Mouse (Mus musculus) C2C12 (cell line): ENCODE data around the gene Mfap2. TPM values are rescaled to one million over a fixed set of nuclear protein-coding genes. Genes with fewer than 3 reads are reported as not detected.

Source experiments
- H3K27me3 ChIP-seq: one replicate; pipeline ENCODE4 v1.6.1; 2011; ENCODE audit not compliant: control insufficient read depth, insufficient read depth, insufficient read length
- H3K36me3 ChIP-seq: one replicate; pipeline ENCODE4 v1.6.1; 2011; ENCODE audit not compliant: control insufficient read depth, insufficient read depth
- H3K4me3 ChIP-seq: one replicate; pipeline ENCODE4 v1.5.1; 2011; ENCODE audit warnings: mild to moderate bottlenecking, control low read depth; ENCODE audit not compliant: poor library complexity, insufficient read depth, severe bottlenecking
- H3K79me2 ChIP-seq: one replicate; pipeline ENCODE4 v1.6.1; 2011; ENCODE audit not compliant: control insufficient read depth, insufficient read depth
- H3K79me3 ChIP-seq: one replicate; pipeline ENCODE4 v1.6.1; 2011; ENCODE audit warnings: low read depth, control low read depth
- H3ac ChIP-seq: one replicate; pipeline ENCODE3; 2011; ENCODE audit warnings: low read depth; ENCODE audit not compliant: control insufficient read depth, insufficient read length
- CEBPB ChIP-seq: IDR thresholded peaks from one replicate; pipeline ENCODE4 v1.6.1; 2011; ENCODE audit warnings: low read depth, mild to moderate bottlenecking, control low read depth, moderate library complexity
- CTCF ChIP-seq: IDR thresholded peaks from one replicate; pipeline ENCODE4 v1.5.1; 2011; ENCODE audit not compliant: control insufficient read depth, insufficient read depth, insufficient read length
- FOSL1 ChIP-seq: IDR thresholded peaks from one replicate; pipeline ENCODE4 v1.8.0; 2011; ENCODE audit warnings: mild to moderate bottlenecking, low read length; ENCODE audit not compliant: poor library complexity, insufficient read depth, severe bottlenecking
- MAX ChIP-seq: IDR thresholded peaks from one replicate; pipeline ENCODE4 v1.6.1; 2011; ENCODE audit warnings: mild to moderate bottlenecking, control low read depth
- MYOG ChIP-seq: IDR thresholded peaks from one replicate; pipeline ENCODE4 v1.6.1; 2011; ENCODE audit not compliant: control insufficient read depth, insufficient read length; ENCODE audit errors: extremely low read depth
- USF1 ChIP-seq: IDR thresholded peaks from one replicate; pipeline ENCODE4 v1.6.1; 2011; ENCODE audit warnings: low read depth, mild to moderate bottlenecking, control low read depth, moderate library complexity
- polyA plus RNA-seq: library from polyadenylated mRNA; unstranded; fragments of >200 nt; fragmentation: generic; extraction: Trizol; gene quantifications from one replicate; pipeline ENCODE4 v1.2.1, GENCODE M21; 2012; ENCODE audit warnings: missing spikeins

Mfap2 gene
- polyA plus RNA-seq, 1 experiment: 2.0 TPM

- H3K79me2 ChIP-seq: no peaks in the 10 kb centered on the region
- no peak for TF ChIP-seq CEBPB
- peak; percentile 93 for TF ChIP-seq CTCF
- TF ChIP-seq MAX: peak; percentile 73
- TF ChIP-seq MYOG: no peak
- H3K79me3 ChIP-seq: no peaks in the 10 kb centered on the region
- peak within 1 kb of the TSS; percentile 77 for H3ac ChIP-seq
- peaks cover 2% of the 10 kb centered on the region for H3K36me3 ChIP-seq
- peak within 1 kb of the TSS; percentile 55 for H3K4me3 ChIP-seq
- no peaks in the 10 kb centered on the region for H3K27me3 ChIP-seq
These were observed 50.4 kb downstream of the Mfap2 start, which contains the start of gene Crocc for GRCm38 (mm10) chr4:141060426-141061301. Gene Crocc (minus strand): TSS chr4:141060550.

GRCm38 (mm10) chr4:141064104-141064659 is 54.0 kb downstream of the Mfap2 start:
- TF ChIP-seq FOSL1 (no peak), CTCF (no peak), MAX (no peak)
- Histone ChIP-seq H3K79me3 (no peaks in the 10 kb centered on the region), H3K79me2 (no peaks in the 10 kb centered on the region), H3K4me3 (no peak overlapping the region), H3K27me3 (no peaks in the 10 kb centered on the region), H3ac (no peak overlapping the region), H3K36me3 (peaks cover 37% of the 10 kb centered on the region)

DNA sequence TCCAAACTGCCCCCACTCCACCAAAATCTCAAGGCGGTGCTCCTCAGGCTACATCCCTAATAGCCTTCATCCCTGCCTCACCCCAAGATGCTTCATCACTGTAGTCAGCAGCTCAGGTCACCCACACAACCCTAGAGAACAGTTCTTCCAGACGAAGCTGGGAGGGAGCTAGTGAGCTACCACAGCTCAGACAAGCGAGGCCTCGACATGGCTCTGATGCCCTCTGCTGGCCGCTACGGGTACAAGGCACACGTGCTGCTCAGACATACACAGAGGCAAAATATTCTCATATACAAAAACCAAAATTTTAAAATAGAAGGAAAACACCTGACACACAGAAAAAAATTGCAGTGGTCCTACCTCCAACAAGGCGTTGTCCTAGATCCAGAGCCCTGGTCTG is 54.9 kb downstream of the Mfap2 start:
- Histone ChIP-seq H3K36me3 (peaks cover 45% of the 10 kb centered on the region), H3K27me3 (no peaks in the 10 kb centered on the region), H3K79me2 (no peaks in the 10 kb centered on the region), H3ac (no peak overlapping the region), H3K4me3 (no peak overlapping the region), H3K79me3 (no peaks in the 10 kb centered on the region)
- TF ChIP-seq FOSL1 (no peak), CTCF (peak; percentile 97), USF1 (peak; percentile 67), MAX (peak; percentile 97)

Other genes starting within 250 kb of the Mfap2 start
- 0.02 TPM for gene Padi4, start 236.2 kb upstream of the Mfap2 start, polyA plus RNA-seq
- gene Padi3, start 199.8 kb upstream of the Mfap2 start, polyA plus RNA-seq: 1.1 TPM
- gene Padi1, start 164.6 kb upstream of the Mfap2 start, polyA plus RNA-seq: 0.01 TPM
- gene Padi2, start 104.1 kb upstream of the Mfap2 start, polyA plus RNA-seq: 2.1 TPM
- gene Sdhb, start 49.2 kb upstream of the Mfap2 start, polyA plus RNA-seq: 370 TPM
- 17.1 TPM for gene Atp13a2, start 23.5 kb upstream of the Mfap2 start, polyA plus RNA-seq
- 6.0 TPM for gene Crocc, start 50.1 kb downstream of the Mfap2 start, polyA plus RNA-seq
- 70.2 TPM for gene Necap2, start 67.9 kb downstream of the Mfap2 start, polyA plus RNA-seq
- not detected for gene Spata21, start 77.9 kb downstream of the Mfap2 start, polyA plus RNA-seq
- 141 TPM for gene Szrd1, start 129.4 kb downstream of the Mfap2 start, polyA plus RNA-seq
- gene Fbxo42, start 137.5 kb downstream of the Mfap2 start, polyA plus RNA-seq: 11.6 TPM
- gene Rsg1, start 203.5 kb downstream of the Mfap2 start, polyA plus RNA-seq: 1.6 TPM
- 26.7 TPM for gene Arhgef19, start 229.1 kb downstream of the Mfap2 start, polyA plus RNA-seq